Mouse (Mus musculus) forebrain, embryonic 10.5 days (tissue): ENCODE measurements around the gene Fbxw9. TPM values are rescaled to one million over a fixed set of nuclear protein-coding genes. Genes with fewer than 3 reads are reported as not detected.

ENCODE experiments used
- DNase-seq: peaks from one replicate; pipeline ENCODE4 v3.0.0-alpha.2; 2017; ENCODE audit warnings: low spot score; ENCODE audit errors: extremely low spot score
- H3K27ac ChIP-seq: fragments of 300-500 bp; sonication (generic); 2 replicates; pipeline ENCODE4 v1.5.1; 2016; ENCODE audit warnings: mild to moderate bottlenecking
- H3K27me3 ChIP-seq: fragments of 300-500 bp; sonication (generic); 2 replicates; pipeline ENCODE4 v1.6.1; 2016; ENCODE audit warnings: mild to moderate bottlenecking; ENCODE audit not compliant: poor library complexity, severe bottlenecking
- H3K36me3 ChIP-seq: fragments of 300-500 bp; sonication (generic); replicated peaks from 2 replicates; pipeline ENCODE4 v1.6.1; 2016; ENCODE audit warnings: mild to moderate bottlenecking, moderate library complexity
- H3K4me1 ChIP-seq: fragments of 300-500 bp; sonication (generic); 2 replicates; pipeline ENCODE4 v1.6.1; 2016
- H3K4me3 ChIP-seq: fragments of 300-500 bp; sonication (generic); 2 replicates; pipeline ENCODE4 v1.5.1; 2016; ENCODE audit warnings: mild to moderate bottlenecking, moderate library complexity
- H3K9me3 ChIP-seq: fragments of 300-500 bp; sonication (generic); 2 replicates; pipeline ENCODE4 v1.6.1; 2016; ENCODE audit warnings: mild to moderate bottlenecking, moderate library complexity
- WGBS: fragments of 180-500 bp; shearing (Covaris S2); methylation state at CpG from one replicate; pipeline ENCODE4 v1.1.7; 2016; 5-methylcytosine and 5-hydroxymethylcytosine counted together
- polyA plus RNA-seq: library from polyadenylated mRNA; unstranded; fragments of >200 nt; fragmentation: Nextera tagmentation; extraction: Ambion mirVana; gene quantifications from 2 replicates; pipeline ENCODE4 v1.2.1, GENCODE M21; 2016

The Fbxw9 gene
- polyA plus RNA-seq, 1 experiment from 2014 or later: 26.3 TPM

DNA sequence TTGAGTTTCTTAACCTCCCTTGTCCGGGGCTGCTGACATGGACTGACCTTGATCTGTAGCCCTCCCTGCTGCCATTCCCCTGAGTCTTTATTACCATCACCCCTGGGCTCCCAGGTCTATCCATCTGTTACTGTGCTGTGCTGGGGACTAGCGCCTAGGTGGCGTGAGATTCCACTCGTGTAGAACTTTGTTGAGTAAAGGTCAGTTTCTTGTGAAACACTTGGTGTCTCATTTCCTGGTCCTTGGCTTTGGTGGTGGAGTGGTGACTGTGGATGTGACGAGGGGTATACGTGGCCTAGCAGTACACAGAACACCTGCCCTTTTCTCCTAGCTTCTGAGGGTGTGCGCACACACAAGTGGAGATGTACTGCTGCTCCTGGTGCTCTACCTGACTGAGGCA, 2.5 kb upstream of the Fbxw9 start:
- peaks cover 60% of the 10 kb centered on the region for H3K36me3 ChIP-seq
- no peak overlapping the region for H3K27ac ChIP-seq
- H3K27me3 ChIP-seq: no peaks in the 10 kb centered on the region
- no peak overlapping the region for H3K4me3 ChIP-seq
- H3K4me1 ChIP-seq: peaks cover 17% of the 10 kb centered on the region
- no peak for DNase-seq
- WGBS: 90% methylated on average over 7 of the region's 7 CpGs
- H3K9me3 ChIP-seq: no peaks in the 10 kb centered on the region

DNA sequence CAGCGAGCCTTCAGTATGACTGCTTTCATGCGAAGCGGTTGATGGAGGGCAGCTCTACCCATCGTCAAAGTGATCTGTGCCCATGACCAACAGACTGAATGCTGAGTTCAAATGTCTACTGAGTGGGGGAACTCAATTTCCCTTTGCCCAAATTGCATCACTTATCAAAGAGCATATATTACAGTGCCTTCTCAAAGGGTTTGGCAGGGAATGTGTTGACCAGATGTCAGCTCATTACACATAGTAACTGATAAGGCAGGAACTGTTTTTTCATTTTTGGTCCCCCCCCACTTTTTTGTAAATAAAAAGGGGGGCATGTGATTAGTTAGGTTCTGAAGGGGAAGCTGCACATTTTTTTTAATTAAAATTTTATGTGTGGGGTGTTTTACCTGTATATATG, 2.7 kb downstream of the Fbxw9 start:
- WGBS: 96% methylated on average over 4 of the region's 4 CpGs
- no peak for DNase-seq
- no peaks in the 10 kb centered on the region for H3K27me3 ChIP-seq

DNA sequence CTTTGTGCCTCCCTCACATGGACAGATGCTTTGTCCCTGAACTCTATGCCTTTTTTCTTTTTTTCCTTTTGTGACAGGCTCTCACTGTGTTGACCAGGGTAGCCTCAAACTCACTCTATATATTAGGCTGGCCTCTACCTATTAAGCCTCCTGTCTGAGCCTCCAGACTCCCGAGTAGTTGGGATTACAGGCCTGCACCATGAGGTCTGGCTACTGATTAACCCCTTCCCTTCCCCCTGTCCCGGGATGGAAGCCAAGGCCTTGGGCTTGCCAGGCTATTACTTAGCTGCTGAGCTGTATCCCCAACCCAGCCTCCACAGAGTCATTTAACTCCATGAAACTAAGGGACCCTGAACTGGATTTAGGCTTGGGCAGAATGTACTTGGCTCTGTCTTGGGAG, 5.4 kb downstream of the Fbxw9 start:
- H3K9me3 ChIP-seq: no peaks in the 10 kb centered on the region
- peaks cover 17% of the 10 kb centered on the region for H3K4me1 ChIP-seq
- H3K4me3 ChIP-seq: no peak overlapping the region
- DNase-seq: no peak
- H3K36me3 ChIP-seq: peaks cover 45% of the 10 kb centered on the region
- H3K27ac ChIP-seq: no peak overlapping the region
- H3K27me3 ChIP-seq: no peaks in the 10 kb centered on the region
- WGBS: 48% methylated on average over 2 of the region's 2 CpGs

More for the DNA sequence above, 2.7 kb downstream of the Fbxw9 start:
- H3K36me3 ChIP-seq: peaks cover 44% of the 10 kb centered on the region
- H3K4me3 ChIP-seq: no peak overlapping the region
- H3K9me3 ChIP-seq: no peaks in the 10 kb centered on the region
- peaks cover 17% of the 10 kb centered on the region for H3K4me1 ChIP-seq
- H3K27ac ChIP-seq: no peak overlapping the region

DNA sequence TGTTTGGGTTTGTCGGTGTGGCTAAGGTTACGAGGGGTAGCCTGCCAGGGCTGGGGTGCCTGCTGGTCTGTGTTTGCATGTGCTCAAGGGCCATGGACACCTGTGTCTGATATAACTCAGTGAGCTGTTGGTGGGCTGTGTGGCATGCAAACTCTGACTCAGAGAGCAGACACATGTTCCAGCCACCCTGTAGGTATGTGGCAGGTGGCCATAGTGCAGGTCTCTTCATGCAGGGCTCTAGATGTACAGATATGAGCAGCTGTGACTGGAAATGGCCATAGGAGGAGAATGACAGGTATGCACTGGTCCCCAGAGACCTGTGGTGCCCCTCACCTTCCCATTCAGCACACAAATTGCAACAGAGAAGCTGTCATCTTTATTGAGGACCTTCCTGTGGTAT, 7.3 kb downstream of the Fbxw9 start:
- WGBS: 96% methylated on average over 2 of the region's 2 CpGs
- Histone ChIP-seq H3K4me1 (peaks cover 11% of the 10 kb centered on the region), H3K4me3 (no peak overlapping the region), H3K27ac (no peak overlapping the region), H3K9me3 (no peaks in the 10 kb centered on the region), H3K36me3 (peaks cover 45% of the 10 kb centered on the region), H3K27me3 (no peaks in the 10 kb centered on the region)
- DNase-seq: no peak

DNA sequence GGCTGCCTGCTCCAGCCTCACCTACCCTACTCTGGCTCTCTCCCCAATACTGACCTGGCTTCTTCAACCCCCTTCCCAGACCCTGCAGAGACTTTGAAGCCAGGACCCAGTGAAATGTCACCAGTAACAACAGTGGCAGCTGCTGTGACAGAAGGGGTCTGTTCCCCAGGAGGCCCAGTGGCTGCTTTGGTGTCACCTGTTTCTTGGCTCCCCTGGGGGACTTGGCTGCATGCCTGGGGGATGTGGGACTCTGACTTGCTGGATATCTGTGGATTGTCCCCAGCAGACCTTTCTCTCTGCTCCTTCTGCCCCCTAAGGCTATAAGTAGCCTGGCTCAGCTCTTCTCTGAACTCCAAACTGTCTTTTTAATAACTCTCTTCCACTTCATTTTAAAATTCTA, 8.1 kb downstream of the Fbxw9 start, which contains the start of gene Gm5741:
Gm5741 (minus strand) TSS at position 1 of the 400 bp plus-strand sequence.
- Histone ChIP-seq H3K27me3 (no peaks in the 10 kb centered on the region), H3K36me3 (peaks cover 39% of the 10 kb centered on the region), H3K27ac (no peak within 1 kb of the TSS), H3K4me3 (no peak within 1 kb of the TSS), H3K9me3 (no peaks in the 10 kb centered on the region), H3K4me1 (peaks cover 19% of the 10 kb centered on the region)
- DNase-seq: no peak

DNA sequence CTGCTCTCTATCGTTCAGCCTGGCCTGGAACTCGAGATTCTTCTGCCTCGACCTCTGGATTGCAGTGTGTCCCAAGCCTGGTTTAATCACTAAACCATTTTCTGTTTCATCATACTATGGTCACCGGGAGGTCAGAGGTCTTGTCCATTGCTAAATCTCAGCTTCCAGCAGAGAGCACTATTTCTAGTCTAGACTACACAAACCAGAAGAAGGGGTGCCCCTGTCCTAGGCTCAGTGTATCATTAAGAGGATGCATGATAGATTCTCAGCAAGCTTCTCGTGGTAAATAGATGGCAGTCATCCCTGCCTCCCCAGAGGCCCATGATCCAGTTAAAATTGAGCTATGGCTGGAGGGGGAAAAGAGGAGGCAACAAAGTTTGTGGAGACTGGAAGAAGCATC, 11.2 kb downstream of the Fbxw9 start:
- WGBS: 86% methylated on average over 5 of the region's 5 CpGs
- Histone ChIP-seq H3K9me3 (no peaks in the 10 kb centered on the region), H3K4me3 (peak overlapping the region; percentile 91), H3K36me3 (peaks cover 54% of the 10 kb centered on the region), H3K27me3 (no peaks in the 10 kb centered on the region), H3K4me1 (peaks cover 24% of the 10 kb centered on the region), H3K27ac (peak overlapping the region; percentile 93)
- no peak for DNase-seq

DNA sequence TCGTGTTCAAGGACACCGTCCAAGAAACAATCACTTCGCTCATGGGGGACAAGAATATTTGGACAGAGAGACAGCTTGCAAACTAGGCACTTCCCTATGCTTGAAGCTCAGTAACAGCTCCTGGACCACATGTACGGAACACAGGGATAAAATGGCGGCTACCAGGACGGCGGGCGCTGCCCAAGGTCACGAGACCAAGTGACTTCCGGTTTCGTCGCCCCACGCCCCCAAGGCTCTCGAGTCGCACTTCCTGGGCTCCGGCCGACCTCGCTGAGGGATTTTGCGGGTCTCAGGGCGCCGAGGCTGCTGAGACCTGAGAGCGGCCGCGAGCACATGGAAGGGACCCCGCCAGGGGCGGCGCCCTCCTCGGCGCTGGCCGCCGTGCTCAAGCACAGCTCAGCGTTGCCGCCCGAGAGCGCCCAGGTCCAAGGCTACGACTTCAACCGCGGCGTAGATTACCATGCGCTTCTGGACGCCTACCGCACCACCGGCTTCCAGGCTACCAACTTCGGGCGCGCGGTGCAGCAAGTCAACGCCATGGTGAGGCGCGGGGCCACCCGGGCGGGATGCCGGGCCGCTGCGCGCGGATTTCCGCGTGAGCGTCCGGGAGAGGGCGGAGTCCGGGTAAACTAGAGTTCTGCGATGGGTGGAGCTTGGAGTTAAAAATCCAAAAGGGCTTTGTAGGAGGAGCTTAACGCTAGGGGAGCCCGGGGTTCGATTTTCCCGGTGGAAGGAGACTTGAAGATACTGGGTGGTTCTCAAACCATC, 11.8 kb downstream of the Fbxw9 start, which contains the start of gene Dhps:
Dhps (plus strand) TSS at position 244 of the 768 bp plus-strand sequence.
- under 1% methylated on average over 68 of the region's 68 CpGs for WGBS
- Histone ChIP-seq H3K36me3 (peaks cover 54% of the 10 kb centered on the region), H3K4me1 (peaks cover 24% of the 10 kb centered on the region), H3K4me3 (peak within 1 kb of the TSS; percentile 91), H3K9me3 (no peaks in the 10 kb centered on the region), H3K27ac (peak within 1 kb of the TSS; percentile 93), H3K27me3 (no peaks in the 10 kb centered on the region)
- DNase-seq: peak; percentile 91

DNA sequence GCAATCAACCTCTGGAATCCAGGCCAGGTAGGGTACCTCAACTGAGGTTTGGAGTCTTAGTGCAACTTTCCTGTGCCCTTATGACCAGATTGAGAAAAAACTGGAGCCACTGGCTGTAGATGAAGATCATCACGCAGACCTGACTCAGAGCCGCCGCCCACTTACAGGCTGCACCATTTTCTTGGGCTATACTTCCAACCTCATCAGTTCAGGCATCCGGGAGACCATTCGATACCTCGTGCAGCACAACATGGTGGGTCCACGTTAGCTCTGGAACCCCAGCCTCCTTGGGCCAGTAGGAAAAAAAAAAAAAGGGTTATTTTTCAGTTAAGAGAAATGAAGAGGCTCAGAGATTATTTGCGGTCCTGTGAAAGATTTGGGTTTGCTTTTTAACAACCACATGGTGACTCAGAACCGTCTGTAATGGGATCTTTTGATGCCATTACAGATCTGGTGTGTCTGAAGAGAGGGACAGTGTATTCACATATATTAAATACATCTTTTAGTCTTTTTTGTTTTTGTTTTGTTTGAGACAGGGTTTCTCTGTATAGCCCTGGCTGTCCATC, 12.6 kb downstream of the Fbxw9 start:
- no peaks in the 10 kb centered on the region for H3K27me3 ChIP-seq
- peaks cover 24% of the 10 kb centered on the region for H3K4me1 ChIP-seq
- peaks cover 58% of the 10 kb centered on the region for H3K36me3 ChIP-seq
- no peak for DNase-seq
- no peaks in the 10 kb centered on the region for H3K9me3 ChIP-seq
- H3K27ac ChIP-seq: peak overlapping the region; percentile 93
- H3K4me3 ChIP-seq: peak overlapping the region; percentile 91
- WGBS: 42% methylated on average over 9 of the region's 9 CpGs

DNA sequence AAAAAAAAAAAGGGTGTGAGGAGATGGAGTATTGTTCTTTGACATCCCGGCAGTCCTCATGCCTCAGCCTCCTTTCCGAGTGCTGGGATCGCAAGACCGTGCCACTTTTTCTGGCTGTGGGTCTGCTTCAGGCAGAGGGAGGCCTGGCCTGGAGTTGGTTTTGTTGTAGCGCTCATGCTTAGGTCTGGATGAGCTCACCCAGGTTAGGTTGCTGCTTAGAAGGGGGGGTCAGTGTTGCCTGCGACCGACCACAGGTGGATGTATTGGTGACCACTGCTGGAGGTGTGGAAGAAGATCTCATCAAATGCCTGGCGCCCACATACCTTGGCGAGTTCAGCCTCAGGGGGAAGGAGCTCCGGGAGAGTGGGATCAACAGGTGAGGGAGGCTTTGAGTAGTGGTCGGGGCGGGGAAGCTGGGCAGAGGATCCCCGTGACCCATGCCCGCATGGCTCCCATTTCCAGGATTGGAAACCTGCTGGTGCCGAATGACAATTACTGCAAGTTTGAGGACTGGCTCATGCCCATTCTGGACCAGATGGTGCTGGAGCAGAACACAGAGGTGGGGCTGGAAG, 13.3 kb downstream of the Fbxw9 start:
- H3K4me1 ChIP-seq: peaks cover 24% of the 10 kb centered on the region
- no peak for DNase-seq
- 94% methylated on average over 15 of the region's 15 CpGs for WGBS
- H3K27me3 ChIP-seq: no peaks in the 10 kb centered on the region
- no peak overlapping the region for H3K27ac ChIP-seq
- peaks cover 60% of the 10 kb centered on the region for H3K36me3 ChIP-seq
- no peaks in the 10 kb centered on the region for H3K9me3 ChIP-seq
- H3K4me3 ChIP-seq: peak overlapping the region; percentile 91

DNA sequence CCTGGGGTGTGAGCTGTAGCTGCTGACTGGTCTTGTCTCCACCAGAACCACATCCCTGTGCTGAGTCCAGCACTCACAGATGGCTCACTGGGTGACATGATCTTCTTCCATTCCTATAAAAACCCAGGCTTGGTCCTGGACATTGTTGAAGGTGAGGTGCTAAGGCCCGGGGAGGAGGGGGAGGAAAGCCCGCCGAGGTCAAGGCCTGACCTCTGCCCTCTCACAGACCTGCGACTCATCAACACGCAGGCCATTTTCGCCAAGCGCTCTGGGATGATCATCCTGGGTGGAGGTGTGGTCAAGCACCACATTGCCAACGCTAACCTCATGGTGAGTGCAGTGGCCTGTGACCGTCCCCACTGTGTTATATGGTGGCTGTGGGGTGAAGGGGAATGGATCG, 14.3 kb downstream of the Fbxw9 start:
- H3K27me3 ChIP-seq: no peaks in the 10 kb centered on the region
- H3K36me3 ChIP-seq: peaks cover 71% of the 10 kb centered on the region
- no peak overlapping the region for H3K27ac ChIP-seq
- H3K4me3 ChIP-seq: no peak overlapping the region
- 90% methylated on average over 10 of the region's 10 CpGs for WGBS
- no peaks in the 10 kb centered on the region for H3K9me3 ChIP-seq
- H3K4me1 ChIP-seq: peaks cover 26% of the 10 kb centered on the region
- no peak for DNase-seq

DNA sequence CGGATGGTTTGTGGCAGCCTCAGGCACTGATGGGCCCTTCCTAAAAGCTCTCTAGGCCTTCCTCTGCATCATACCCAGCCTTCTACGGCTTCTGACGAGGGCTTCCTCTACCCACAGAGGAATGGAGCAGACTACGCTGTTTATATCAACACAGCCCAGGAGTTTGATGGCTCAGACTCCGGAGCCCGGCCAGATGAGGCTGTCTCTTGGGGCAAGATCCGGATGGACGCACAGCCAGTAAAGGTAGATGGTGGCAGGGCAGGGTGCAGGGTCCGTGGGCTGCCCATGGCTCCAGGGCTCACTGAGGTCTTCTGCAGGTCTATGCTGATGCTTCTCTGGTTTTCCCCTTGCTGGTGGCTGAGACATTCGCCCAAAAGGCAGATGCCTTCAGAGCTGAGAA, 14.8 kb downstream of the Fbxw9 start:
- DNase-seq: no peak
- H3K27ac ChIP-seq: no peak overlapping the region

DNA sequence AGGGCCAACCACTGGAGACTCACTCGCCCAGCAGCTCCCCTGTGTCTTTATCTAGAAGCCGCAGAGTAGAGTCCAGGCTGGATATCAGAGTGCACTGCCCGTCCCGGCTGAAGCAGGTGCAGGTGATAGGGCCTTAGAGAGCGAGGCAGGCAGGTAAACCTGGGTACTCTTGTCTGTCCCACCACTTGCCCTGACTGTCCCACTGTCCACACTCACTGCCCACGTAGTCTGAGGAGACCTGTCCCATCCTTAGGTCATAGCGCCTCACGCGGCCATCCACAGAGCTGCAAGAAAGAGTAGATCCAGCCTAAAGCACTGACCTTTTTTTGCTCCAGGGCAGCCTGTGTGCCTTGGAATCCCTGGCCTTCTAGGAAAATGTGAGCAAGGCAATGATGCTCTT, 16.1 kb downstream of the Fbxw9 start:
- no peak overlapping the region for H3K27ac ChIP-seq
- peaks cover 30% of the 10 kb centered on the region for H3K4me1 ChIP-seq
- no peaks in the 10 kb centered on the region for H3K9me3 ChIP-seq
- peaks cover 66% of the 10 kb centered on the region for H3K36me3 ChIP-seq
- peak; percentile 41 for DNase-seq
- WGBS: 77% methylated on average over 9 of the region's 9 CpGs
- no peaks in the 10 kb centered on the region for H3K27me3 ChIP-seq
- H3K4me3 ChIP-seq: no peak overlapping the region

More for the DNA sequence above, 14.8 kb downstream of the Fbxw9 start:
- no peaks in the 10 kb centered on the region for H3K27me3 ChIP-seq
- H3K4me1 ChIP-seq: peaks cover 31% of the 10 kb centered on the region
- no peaks in the 10 kb centered on the region for H3K9me3 ChIP-seq
- peaks cover 74% of the 10 kb centered on the region for H3K36me3 ChIP-seq
- WGBS: 88% methylated on average over 10 of the region's 10 CpGs
- no peak overlapping the region for H3K4me3 ChIP-seq

DNA sequence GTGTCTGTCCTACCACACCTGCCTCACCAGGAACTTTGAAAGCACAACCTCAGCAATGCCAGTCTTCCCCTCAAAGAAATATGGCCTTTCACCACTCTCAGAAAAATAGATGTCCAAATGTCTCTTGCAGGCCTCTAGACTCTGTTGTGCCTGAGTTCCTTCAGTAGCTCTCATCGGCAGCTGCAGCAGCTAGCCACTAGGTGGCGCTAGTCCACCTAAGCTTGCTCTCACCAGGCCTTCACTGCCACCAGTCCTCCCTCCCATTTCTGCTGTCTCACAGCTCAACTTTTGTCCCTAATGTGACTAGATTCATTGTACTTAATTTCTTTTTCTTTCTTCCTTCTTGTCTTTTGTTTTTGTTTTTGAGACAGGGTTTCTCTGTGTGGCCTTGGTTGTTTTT, 17.1 kb downstream of the Fbxw9 start:
- DNase-seq: peak; percentile 79
- Histone ChIP-seq H3K27ac (no peak overlapping the region), H3K4me1 (peaks cover 36% of the 10 kb centered on the region), H3K27me3 (no peaks in the 10 kb centered on the region), H3K36me3 (peaks cover 66% of the 10 kb centered on the region), H3K4me3 (peak overlapping the region; percentile 25; the same call in 1 of the 2 replicates), H3K9me3 (no peaks in the 10 kb centered on the region)
- 2% methylated on average over 2 of the region's 2 CpGs for whole genome bisulfite sequencing
